In the genomic region with DNA sequence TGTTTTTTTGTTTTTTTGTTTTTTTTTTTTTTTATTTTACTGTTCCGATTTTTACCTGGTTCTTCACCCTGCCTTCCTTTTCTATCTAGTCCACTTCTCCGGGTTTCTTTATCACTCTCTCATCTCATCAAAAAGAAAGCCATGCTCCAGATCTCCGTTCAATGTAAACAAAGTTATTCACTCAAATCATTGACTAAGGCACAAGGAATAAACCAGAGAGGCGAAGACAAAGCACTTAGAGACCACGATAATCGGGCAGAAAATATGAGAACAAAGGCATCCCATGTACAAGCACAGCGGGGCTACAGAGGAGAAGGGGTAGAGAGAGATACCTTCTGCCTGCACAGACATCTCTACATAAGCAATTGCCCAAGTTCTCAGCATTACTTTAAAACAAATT, we compare ENCODE assay signal across 8 mouse cellular contexts.
DNase-seq lines count a peak whose midpoint lies in the region; ATAC-seq and TF ChIP-seq lines count a peak whose summit lies in the region.

No protein-coding gene starts in this region.

- H3K9me3 ChIP-seq in embryonic facial prominence, embryonic 10.5 days = no peaks in the 10 kb centered on the region
- H3K9me3 ChIP-seq in hindbrain, embryonic 16.5 days (ENCODE audit: control insufficient read depth, low read length) = no peaks in the 10 kb centered on the region
- H3K9me3 ChIP-seq in midbrain, embryonic 14.5 days (ENCODE audit: control insufficient read depth, low read length) = no peaks in the 10 kb centered on the region

- DNase-seq in kidney, adult 2 months = no peak
- DNase-seq in kidney, postnatal 14 days = no peak
- no peak for DNase-seq in embryonic facial prominence, embryonic 10.5 days (ENCODE audit: low spot score)
- DNase-seq in midbrain, embryonic 14.5 days = peak; percentile 41
- no peak for DNase-seq in frontal cortex, adult 2 months (ENCODE audit: extremely low spot score in 1 of 2, low spot score in 1 of 2)
- no peak for DNase-seq in left cerebral cortex, postnatal 36 days (ENCODE audit: low spot score in 2 of 2)
- DNase-seq in adrenal gland, adult 18-20 months (ENCODE audit: low spot score in 2 of 2) = no peak

- ATAC-seq in hindbrain, embryonic 16.5 days = no peak
- ATAC-seq in midbrain, embryonic 14.5 days (ENCODE audit: low FRiP score, low TSS enrichment) = no peak

- H3K36me3 ChIP-seq in kidney, adult 2 months (ENCODE audit: control insufficient read depth, insufficient read depth, low read length) = no peaks in the 10 kb centered on the region
- no peaks in the 10 kb centered on the region for H3K36me3 ChIP-seq in embryonic facial prominence, embryonic 10.5 days (replicated peaks)
- H3K36me3 ChIP-seq in hindbrain, embryonic 16.5 days (ENCODE audit: control insufficient read depth, insufficient read depth, low read length) = no peaks in the 10 kb centered on the region
- H3K36me3 ChIP-seq in midbrain, embryonic 14.5 days (ENCODE audit: control insufficient read depth, insufficient read depth, low read length) = no peaks in the 10 kb centered on the region

- no peaks in the 10 kb centered on the region for H3K27me3 ChIP-seq in kidney, adult 2 months (replicated peaks; ENCODE audit: control insufficient read depth, insufficient read depth, low read length)
- no peaks in the 10 kb centered on the region for H3K27me3 ChIP-seq in embryonic facial prominence, embryonic 10.5 days (replicated peaks; ENCODE audit: low read depth, poor library complexity, severe bottlenecking)
- no peaks in the 10 kb centered on the region for H3K27me3 ChIP-seq in hindbrain, embryonic 16.5 days (replicated peaks; ENCODE audit: control insufficient read depth, insufficient read depth, low read length)
- no peaks in the 10 kb centered on the region for H3K27me3 ChIP-seq in midbrain, embryonic 14.5 days (ENCODE audit: control insufficient read depth, insufficient read depth, low read length)

- H3K4me2 ChIP-seq in hindbrain, embryonic 16.5 days (ENCODE audit: low read length) = peak overlapping the region; percentile 78
- H3K4me2 ChIP-seq in midbrain, embryonic 14.5 days (ENCODE audit: low read length) = peak overlapping the region; percentile 85

- no peak for TF ChIP-seq CTCF in kidney, adult 2 months (conservative IDR thresholded peaks at IDR 0.05; ENCODE audit: insufficient read depth, insufficient read length, low read depth, low read length)

- H3K9ac ChIP-seq in hindbrain, embryonic 16.5 days (ENCODE audit: low read depth, low read length) = peak overlapping the region; percentile 85; the same call in 1 of the 2 replicates
- H3K9ac ChIP-seq in midbrain, embryonic 14.5 days (replicated peaks; ENCODE audit: low read length) = peak overlapping the region; percentile 86

- no peak overlapping the region for H3K4me3 ChIP-seq in kidney, adult 2 months (ENCODE audit: insufficient read depth, low read depth, low read length)
- peak overlapping the region; percentile 74 for H3K4me3 ChIP-seq in embryonic facial prominence, embryonic 10.5 days
- H3K4me3 ChIP-seq in hindbrain, embryonic 16.5 days (ENCODE audit: low read length) = peak overlapping the region; percentile 71
- H3K4me3 ChIP-seq in midbrain, embryonic 14.5 days (replicated peaks; ENCODE audit: low read depth, low read length) = peak overlapping the region; percentile 74

- H3K27ac ChIP-seq in kidney, adult 2 months (ENCODE audit: insufficient read depth, low read depth, low read length) = 0 out of 2 replicates have a peak overlapping the region, but pooled peaks have one; percentile 26
- no peak overlapping the region for H3K27ac ChIP-seq in embryonic facial prominence, embryonic 10.5 days (replicated peaks)
- peak overlapping the region; percentile 23 for H3K27ac ChIP-seq in hindbrain, embryonic 16.5 days (ENCODE audit: low read depth, low read length)
- H3K27ac ChIP-seq in midbrain, embryonic 14.5 days (replicated peaks; ENCODE audit: low read depth, low read length) = peak overlapping the region; percentile 90

- intact Hi-C loops in left cerebral cortex, postnatal 36 days (cut with DNase I) = loop anchor here (5.0 to 10.0 kb wide), 2 partner anchors 103 to 115 kb away; no protein-coding TSS in a partner anchor

- TF ChIP-seq POLR2A in kidney, adult 2 months (IDR thresholded peaks at IDR 0.05; ENCODE audit: low read depth, low read length) = no peak

- no peaks in the 10 kb centered on the region; the same call in 1 of the 2 replicates for H3K4me1 ChIP-seq in kidney, adult 2 months (ENCODE audit: control insufficient read depth, insufficient read depth, low read length)
- H3K4me1 ChIP-seq in embryonic facial prominence, embryonic 10.5 days = peaks cover 3% of the 10 kb centered on the region; the same call in 1 of the 2 replicates
- peaks cover 4% of the 10 kb centered on the region; the same call in 1 of the 2 replicates for H3K4me1 ChIP-seq in hindbrain, embryonic 16.5 days (ENCODE audit: control insufficient read depth, insufficient read depth, low read depth, low read length)
- H3K4me1 ChIP-seq in midbrain, embryonic 14.5 days (ENCODE audit: control insufficient read depth, insufficient read depth, low read length) = peaks cover 5% of the 10 kb centered on the region; the same call in 1 of the 2 replicates

- 48% methylated on average over 7 of the region's 7 CpGs for WGBS in kidney, adult 2 months
- 25% methylated on average over 7 of the region's 7 CpGs for WGBS in embryonic facial prominence, embryonic 10.5 days
- 6% methylated on average over 7 of the region's 7 CpGs for WGBS in hindbrain, embryonic 16.5 days
- 1% methylated on average over 7 of the region's 7 CpGs for WGBS in midbrain, embryonic 14.5 days
